10 mouse cellular contexts compared by ENCODE assay signal in the genomic region with DNA sequence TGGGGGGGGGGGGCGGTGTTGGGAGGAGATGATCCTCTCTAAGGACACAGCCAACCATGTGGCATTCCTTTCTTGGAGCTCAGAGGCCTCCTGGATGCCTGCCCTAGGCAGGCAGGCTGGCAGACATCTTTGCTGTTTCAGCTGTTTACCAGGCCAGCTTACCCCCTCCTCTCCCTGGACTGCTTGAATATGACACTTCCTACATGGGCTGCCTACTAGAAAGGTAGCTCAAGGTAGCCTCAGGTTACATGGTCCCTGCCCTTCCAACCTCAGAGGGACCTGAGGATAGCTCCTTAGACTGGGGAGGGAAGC. TPM values are rescaled to one million over a fixed set of nuclear protein-coding genes. Genes with fewer than 3 reads are reported as not detected.
A peak's percentile ranks its signal among the peaks of the same experiment; 100 is the strongest.
DNase-seq lines count a peak whose midpoint lies in the region; ATAC-seq lines count a peak whose summit lies in the region.
"Had no signal": no experiment of that assay in that cellular context is flagged by ENCODE, and none has a peak within 500 bp of the region (broad histone marks: within the 10 kb centered on the region; RNA-seq: fewer than 3 reads in every experiment).

No protein-coding gene starts in this region.

- peak overlapping the region; percentile 37; the same call in 1 of the 2 replicates for H3K27ac ChIP-seq in kidney, embryonic 16.5 days (ENCODE audit: low read length)
- H3K27ac ChIP-seq in hindbrain, embryonic 14.5 days = peak overlapping the region; percentile 66
- H3K27ac ChIP-seq in neural tube, embryonic 14.5 days (ENCODE audit: low read depth, low read length) = peak overlapping the region; percentile 53; the same call in 1 of the 2 replicates

- peaks cover 19% of the 10 kb centered on the region for H3K36me3 ChIP-seq in kidney, embryonic 16.5 days (ENCODE audit: insufficient read depth, low read length)
- H3K36me3 ChIP-seq in hindbrain, embryonic 14.5 days (replicated peaks; ENCODE audit: control insufficient read depth, insufficient read depth) = peaks cover 33% of the 10 kb centered on the region
- H3K36me3 ChIP-seq in neural tube, embryonic 14.5 days (ENCODE audit: control insufficient read depth, insufficient read depth, low read length) = peaks cover 17% of the 10 kb centered on the region

- no peak for ATAC-seq in kidney, embryonic 16.5 days (ENCODE audit: low FRiP score, low TSS enrichment)
- no peak for ATAC-seq in hindbrain, embryonic 14.5 days (ENCODE audit: low FRiP score)
- ATAC-seq in neural tube, embryonic 14.5 days (ENCODE audit: low read depth) = no peak
- ATAC-seq in megakaryocyte-erythroid progenitor cell, adult 5-6 weeks (replicated peaks; ENCODE audit: low FRiP score, low TSS enrichment, poor library complexity, severe bottlenecking) = no peak
- ATAC-seq: Patski had no signal

- H3K9ac ChIP-seq in kidney, embryonic 16.5 days (replicated peaks; ENCODE audit: low read length) = no peak overlapping the region
- H3K9ac ChIP-seq in hindbrain, embryonic 14.5 days = peak overlapping the region; percentile 51; the same call in 1 of the 2 replicates
- H3K9ac ChIP-seq in neural tube, embryonic 14.5 days (replicated peaks; ENCODE audit: low read depth, low read length) = no peak overlapping the region

- DNase-seq in kidney, adult 9 months = no peak
- DNase-seq in cerebellum, postnatal 10 days = peak; percentile 74 to 80
- DNase-seq in hindbrain, embryonic 14.5 days (ENCODE audit: low spot score) = no peak
- DNase-seq in spleen, postnatal 10 days (ENCODE audit: low spot score in 2 of 2) = no peak
- no peak for DNase-seq in kidney, postnatal 36 days

- H3K9me3 ChIP-seq in kidney, embryonic 16.5 days (ENCODE audit: low read length) = no peaks in the 10 kb centered on the region
- no peaks in the 10 kb centered on the region for H3K9me3 ChIP-seq in hindbrain, embryonic 14.5 days (ENCODE audit: control insufficient read depth, low read length)
- no peaks in the 10 kb centered on the region for H3K9me3 ChIP-seq in neural tube, embryonic 14.5 days (ENCODE audit: control insufficient read depth, low read length)

- 67% methylated on average over 1 of the region's 1 CpGs for WGBS in kidney, embryonic 16.5 days
- 45% methylated on average over 1 of the region's 1 CpGs for WGBS in hindbrain, embryonic 14.5 days
- 43% methylated on average over 1 of the region's 1 CpGs for WGBS in neural tube, embryonic 14.5 days

- no peaks in the 10 kb centered on the region for H3K27me3 ChIP-seq in kidney, embryonic 16.5 days (ENCODE audit: insufficient read depth, low read length)
- no peaks in the 10 kb centered on the region for H3K27me3 ChIP-seq in hindbrain, embryonic 14.5 days (ENCODE audit: control insufficient read depth, insufficient read depth, low read length)
- no peaks in the 10 kb centered on the region for H3K27me3 ChIP-seq in neural tube, embryonic 14.5 days (ENCODE audit: control insufficient read depth, insufficient read depth, low read length)
- H3K27me3 ChIP-seq: Patski had no signal

- peaks cover 37% of the 10 kb centered on the region for H3K4me1 ChIP-seq in kidney, embryonic 16.5 days (ENCODE audit: insufficient read depth, low read length)
- H3K4me1 ChIP-seq in hindbrain, embryonic 14.5 days (replicated peaks; ENCODE audit: control insufficient read depth, insufficient read depth, low read length) = peaks cover 64% of the 10 kb centered on the region
- peaks cover 60% of the 10 kb centered on the region for H3K4me1 ChIP-seq in neural tube, embryonic 14.5 days (ENCODE audit: control insufficient read depth, insufficient read depth, low read length)

- no peak overlapping the region for H3K4me3 ChIP-seq in kidney, embryonic 16.5 days (ENCODE audit: low read length)
- no peak overlapping the region for H3K4me3 ChIP-seq in hindbrain, embryonic 14.5 days (replicated peaks; ENCODE audit: low read length)
- H3K4me3 ChIP-seq in neural tube, embryonic 14.5 days (ENCODE audit: low read depth, low read length) = no peak overlapping the region

- no peak overlapping the region for H3K4me2 ChIP-seq in kidney, embryonic 16.5 days (replicated peaks; ENCODE audit: low read depth, low read length)
- H3K4me2 ChIP-seq in hindbrain, embryonic 14.5 days (replicated peaks) = 0 out of 2 replicates have a peak overlapping the region, but pooled peaks have one; percentile 1
- no peak overlapping the region for H3K4me2 ChIP-seq in neural tube, embryonic 14.5 days (ENCODE audit: low read depth, low read length)

RNA-seq across cellular contexts. Expression of a gene that starts 24.4 kb away (rescaled TPM):
- not detected in 2 replicates for polyA plus RNA-seq in kidney, embryonic 16.5 days (2015; fragmentation: Nextera tagmentation; extraction: Ambion mirVana)
- not detected in 2 replicates for polyA plus RNA-seq in hindbrain, embryonic 14.5 days (2014; fragmentation: Nextera tagmentation; extraction: Ambion mirVana)
- polyA plus RNA-seq in neural tube, embryonic 14.5 days (2014; fragmentation: Nextera tagmentation; extraction: Ambion mirVana) = not detected in 2 replicates
- not detected in 2 replicates for total RNA-seq in megakaryocyte-erythroid progenitor cell, adult 5-6 weeks (2014; fragmentation: Nextera tagmentation)
- total RNA-seq in megakaryocyte-erythroid progenitor cell, adult 5-6 weeks (2017) = not detected in 2 replicates
- total RNA-seq: heart, postnatal 10 days had no signal
- polyA plus RNA-seq: Patski had no signal

RNA-seq across cellular contexts. Expression of a gene that starts 25.8 kb away (rescaled TPM):
- polyA plus RNA-seq in kidney, embryonic 16.5 days (2015; fragmentation: Nextera tagmentation; extraction: Ambion mirVana) = 24.7 and 28.7 TPM in 2 replicates
- 92.9 and 95.5 TPM in 2 replicates for polyA plus RNA-seq in hindbrain, embryonic 14.5 days (2014; fragmentation: Nextera tagmentation; extraction: Ambion mirVana)
- 76.5 and 88.2 TPM in 2 replicates for polyA plus RNA-seq in neural tube, embryonic 14.5 days (2014; fragmentation: Nextera tagmentation; extraction: Ambion mirVana)
- total RNA-seq in megakaryocyte-erythroid progenitor cell, adult 5-6 weeks (2014; fragmentation: Nextera tagmentation) = 1.7 and 5.5 TPM in 2 replicates
- total RNA-seq in megakaryocyte-erythroid progenitor cell, adult 5-6 weeks (2017) = 0.56 and 0.88 TPM in 2 replicates

RNA-seq across cellular contexts. Expression of a gene that starts 32.9 kb away (rescaled TPM):
- polyA plus RNA-seq in kidney, embryonic 16.5 days (2015; fragmentation: Nextera tagmentation; extraction: Ambion mirVana) = 8.3 and 9.8 TPM in 2 replicates
- 0.90 and 2.9 TPM in 2 replicates for polyA plus RNA-seq in hindbrain, embryonic 14.5 days (2014; fragmentation: Nextera tagmentation; extraction: Ambion mirVana)
- polyA plus RNA-seq in neural tube, embryonic 14.5 days (2014; fragmentation: Nextera tagmentation; extraction: Ambion mirVana) = 3.5 TPM in 1 of 2 replicates, not detected in the other
- total RNA-seq in megakaryocyte-erythroid progenitor cell, adult 5-6 weeks (2014; fragmentation: Nextera tagmentation) = not detected in 2 replicates
- total RNA-seq in megakaryocyte-erythroid progenitor cell, adult 5-6 weeks (2017) = not detected in 2 replicates
- polyA plus RNA-seq: Patski had no signal

RNA-seq across cellular contexts. Expression of a gene that starts 42.1 kb away (rescaled TPM):
- polyA plus RNA-seq in kidney, embryonic 16.5 days (2015; fragmentation: Nextera tagmentation; extraction: Ambion mirVana) = 5.5 and 6.3 TPM in 2 replicates
- 1.3 and 1.7 TPM in 2 replicates for polyA plus RNA-seq in hindbrain, embryonic 14.5 days (2014; fragmentation: Nextera tagmentation; extraction: Ambion mirVana)
- 0.23 and 1.6 TPM in 2 replicates for polyA plus RNA-seq in neural tube, embryonic 14.5 days (2014; fragmentation: Nextera tagmentation; extraction: Ambion mirVana)
- total RNA-seq in megakaryocyte-erythroid progenitor cell, adult 5-6 weeks (2014; fragmentation: Nextera tagmentation) = not detected in 2 replicates
- total RNA-seq in megakaryocyte-erythroid progenitor cell, adult 5-6 weeks (2017) = not detected in 2 replicates
- polyA plus RNA-seq: Patski had no signal

RNA-seq across cellular contexts. Expression of a gene that starts 44.8 kb away (rescaled TPM):
- polyA plus RNA-seq in kidney, embryonic 16.5 days (2015; fragmentation: Nextera tagmentation; extraction: Ambion mirVana) = 48.5 and 49.7 TPM in 2 replicates
- 28.6 and 29.3 TPM in 2 replicates for polyA plus RNA-seq in hindbrain, embryonic 14.5 days (2014; fragmentation: Nextera tagmentation; extraction: Ambion mirVana)
- 28.0 and 30.7 TPM in 2 replicates for polyA plus RNA-seq in neural tube, embryonic 14.5 days (2014; fragmentation: Nextera tagmentation; extraction: Ambion mirVana)
- 33.9 and 43.0 TPM in 2 replicates for total RNA-seq in megakaryocyte-erythroid progenitor cell, adult 5-6 weeks (2014; fragmentation: Nextera tagmentation)
- 18.8 and 25.7 TPM in 2 replicates for total RNA-seq in megakaryocyte-erythroid progenitor cell, adult 5-6 weeks (2017)

Comparison
In these comparisons a context has a peak if more than half of its experiments do, and no peak if none do; other contexts are left out.
1. DNase-seq: peak in cerebellum, postnatal 10 days (2 of 2); none in kidney, adult 9 months (single experiment), hindbrain, embryonic 14.5 days (single experiment), spleen, postnatal 10 days (0 of 2) and kidney, postnatal 36 days (0 of 2).
2. Peak in every context shown above with its lines, with median percentiles within 50 percentile points of each other: H3K27ac ChIP-seq.